Mouse (Mus musculus) small intestine, adult 2 months (tissue): ENCODE data around the gene 5430419D17Rik. TPM values are rescaled to one million over a fixed set of nuclear protein-coding genes. Genes with fewer than 3 reads are reported as not detected.

Experiments used
- H3K27ac ChIP-seq: fragments of 200-500 bp; 2 replicates; pipeline ENCODE4 v1.5.1; 2012; ENCODE audit warnings: low read depth, low read length, control low read depth, inconsistent platforms; ENCODE audit not compliant: insufficient read depth
- H3K27me3 ChIP-seq: fragments of 200-500 bp; 2 replicates; pipeline ENCODE4 v1.6.1; 2012; ENCODE audit warnings: mild to moderate bottlenecking, moderate library complexity, low read length, inconsistent platforms; ENCODE audit not compliant: control insufficient read depth, insufficient read depth
- H3K36me3 ChIP-seq: fragments of 200-500 bp; 2 replicates; pipeline ENCODE4 v1.6.1; 2012; ENCODE audit warnings: mild to moderate bottlenecking, low read length, control low read depth, inconsistent platforms; ENCODE audit not compliant: control insufficient read depth, insufficient read depth
- H3K4me1 ChIP-seq: fragments of 200-500 bp; 2 replicates; pipeline ENCODE4 v1.6.1; 2012; ENCODE audit warnings: low read length, inconsistent platforms, mixed read lengths; ENCODE audit not compliant: control insufficient read depth, insufficient read depth, insufficient read length
- H3K4me3 ChIP-seq: fragments of 200-500 bp; 2 replicates; pipeline ENCODE4 v1.5.1; 2012; ENCODE audit warnings: low read depth, mild to moderate bottlenecking, control low read depth, inconsistent platforms, low read length, moderate library complexity
- CTCF ChIP-seq: fragments of 200-500 bp; IDR thresholded peaks from 2 replicates; pipeline ENCODE4 v1.5.1; 2012; ENCODE audit warnings: low read depth, mild to moderate bottlenecking, control low read depth, inconsistent platforms, low read length, moderate library complexity, mixed read lengths; ENCODE audit not compliant: insufficient replicate concordance, insufficient read length; ENCODE audit errors: extremely low read depth
- POLR2A ChIP-seq: fragments of 200-500 bp; IDR thresholded peaks from 2 replicates; pipeline ENCODE4 v1.6.1; 2012; ENCODE audit warnings: low read depth, mild to moderate bottlenecking, control low read depth, inconsistent platforms, low read length, moderate library complexity
- WGBS: fragments of 180-500 bp; shearing (Covaris S2); methylation state at CpG from one replicate; pipeline ENCODE4 v1.1.7; 2018; 5-methylcytosine and 5-hydroxymethylcytosine counted together
- polyA plus RNA-seq: library from polyadenylated mRNA; depleted of rRNA; stranded (reverse); fragments of >200 nt; gene quantifications from 2 replicates; pipeline ENCODE4 v1.2.3, GENCODE M21; 2012

The 5430419D17Rik gene
- polyA plus RNA-seq, 1 experiment: not detected

DNA sequence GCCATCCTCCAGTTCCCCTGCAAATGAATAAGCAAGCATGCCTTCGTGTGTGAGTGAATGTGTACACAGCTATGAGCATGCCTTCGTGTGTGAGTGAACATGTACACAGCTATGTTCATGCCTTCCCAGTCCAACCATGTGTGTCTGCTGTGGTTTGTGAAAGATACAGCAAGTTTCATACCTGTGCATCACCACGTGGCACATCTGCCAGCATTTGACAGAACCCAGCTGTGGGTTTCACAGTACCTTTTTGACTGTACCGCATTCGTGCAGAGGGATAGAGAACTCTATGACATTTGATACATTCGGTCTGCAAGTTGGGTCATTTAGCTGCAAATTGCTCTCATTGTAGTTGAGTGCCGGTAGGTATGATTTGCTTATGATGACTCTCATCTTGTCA is 140.3 kb downstream of the 5430419D17Rik start:
- Histone ChIP-seq H3K27me3 (no peaks in the 10 kb centered on the region), H3K4me3 (no peak overlapping the region), H3K4me1 (no peaks in the 10 kb centered on the region), H3K27ac (no peak overlapping the region), H3K36me3 (no peaks in the 10 kb centered on the region)
- TF ChIP-seq CTCF (no peak), POLR2A (no peak)
- 77% methylated on average over 7 of the region's 7 CpGs for WGBS

DNA sequence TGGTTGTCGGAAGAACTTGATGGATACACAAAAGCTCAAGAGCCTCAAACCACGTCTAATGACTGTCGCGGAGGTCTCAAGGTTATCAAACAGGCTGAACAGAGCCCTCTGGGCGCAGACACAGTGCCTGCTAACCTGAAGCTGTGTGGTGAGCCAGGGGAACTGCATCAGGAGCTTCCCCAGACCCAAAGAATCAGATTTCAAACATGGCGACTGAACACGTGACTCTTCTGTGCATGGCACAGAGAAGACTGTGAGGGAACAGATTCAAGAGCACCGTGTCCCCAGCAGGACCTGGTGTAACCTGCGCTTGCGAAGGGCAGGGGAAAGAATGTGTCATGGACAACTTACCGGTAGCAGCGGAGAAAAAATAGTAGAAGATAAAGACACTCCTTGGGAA is 143.4 kb downstream of the 5430419D17Rik start:
- 64% methylated on average over 12 of the region's 12 CpGs for WGBS
- H3K36me3 ChIP-seq: no peaks in the 10 kb centered on the region
- no peaks in the 10 kb centered on the region for H3K4me1 ChIP-seq
- no peak overlapping the region for H3K4me3 ChIP-seq
- TF ChIP-seq POLR2A (no peak), CTCF (no peak)
- no peaks in the 10 kb centered on the region for H3K27me3 ChIP-seq
- no peak overlapping the region for H3K27ac ChIP-seq

DNA sequence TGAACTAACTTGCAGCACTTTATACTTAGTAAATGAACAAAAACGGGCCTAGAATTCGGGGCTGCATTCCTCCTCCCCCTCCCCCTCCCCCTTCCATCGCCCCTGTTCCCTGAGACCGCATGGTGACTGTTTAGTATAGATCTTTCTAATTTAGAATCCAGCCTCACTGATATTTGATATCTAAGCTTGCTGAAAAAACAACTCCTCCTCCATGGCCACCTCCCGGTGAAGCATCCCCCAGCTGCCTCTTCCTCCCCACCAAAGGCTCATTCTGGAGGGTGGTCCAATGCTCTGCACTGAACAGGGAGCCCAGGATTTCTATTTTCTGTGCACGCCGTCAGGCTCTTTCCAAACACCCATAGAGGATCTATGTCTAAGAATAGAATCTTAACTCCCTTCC is 144.1 kb downstream of the 5430419D17Rik start:
- WGBS: 73% methylated on average over 5 of the region's 7 CpGs
- TF ChIP-seq POLR2A: no peak
- no peak for TF ChIP-seq CTCF
- Histone ChIP-seq H3K27me3 (no peaks in the 10 kb centered on the region), H3K4me1 (no peaks in the 10 kb centered on the region), H3K4me3 (no peak overlapping the region), H3K36me3 (no peaks in the 10 kb centered on the region), H3K27ac (no peak overlapping the region)

DNA sequence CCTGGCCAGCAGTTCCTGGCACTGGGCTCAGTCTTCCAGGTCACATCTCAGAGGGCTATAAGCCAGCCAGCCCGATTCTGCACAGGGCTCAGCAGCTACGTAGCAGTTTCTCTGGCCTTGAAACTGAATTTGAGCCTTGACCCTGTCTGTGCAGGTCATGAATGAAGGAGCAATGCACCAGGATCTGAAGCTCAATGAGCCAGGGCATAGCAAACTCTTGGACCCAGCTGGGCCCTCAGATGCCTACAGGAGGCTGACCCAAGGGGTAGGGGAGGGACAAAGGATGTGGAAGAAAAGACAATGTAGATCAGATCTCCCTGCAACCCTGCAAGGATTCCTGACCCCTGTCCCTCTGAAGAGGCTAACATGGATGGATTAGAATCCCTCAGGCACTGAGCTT is 148.0 kb downstream of the 5430419D17Rik start, which contains the start of gene Cuzd1:
Cuzd1 (minus strand) TSS at position 101 of the 400 bp plus-strand sequence.
- no peaks in the 10 kb centered on the region for H3K36me3 ChIP-seq
- H3K27me3 ChIP-seq: no peaks in the 10 kb centered on the region
- TF ChIP-seq CTCF (no peak), POLR2A (no peak)
- no peaks in the 10 kb centered on the region for H3K4me1 ChIP-seq
- H3K4me3 ChIP-seq: no peak within 1 kb of the TSS
- H3K27ac ChIP-seq: no peak within 1 kb of the TSS
- WGBS: 77% methylated on average over 2 of the region's 2 CpGs

DNA sequence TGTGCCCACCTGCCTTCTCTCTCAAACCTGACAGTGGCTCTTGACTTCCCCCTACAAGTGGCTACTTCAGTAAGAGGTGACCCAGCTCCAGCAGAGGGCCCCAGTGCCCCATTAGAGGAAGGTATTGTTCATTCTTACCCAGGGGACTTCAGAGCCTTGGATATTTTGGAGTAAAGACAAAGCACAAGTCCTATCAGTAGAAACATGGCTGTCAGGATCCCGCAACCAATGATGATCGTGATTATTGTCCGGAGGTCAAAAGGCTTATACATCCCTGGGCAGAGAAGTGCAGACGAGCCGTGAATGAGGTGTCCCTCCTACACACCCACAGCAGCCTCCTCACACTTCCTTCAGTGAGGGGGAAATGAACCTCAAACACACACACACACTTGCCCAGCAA is 152.9 kb downstream of the 5430419D17Rik start:
- Histone ChIP-seq H3K4me3 (no peak overlapping the region), H3K27me3 (no peaks in the 10 kb centered on the region), H3K36me3 (no peaks in the 10 kb centered on the region), H3K27ac (no peak overlapping the region), H3K4me1 (no peaks in the 10 kb centered on the region)
- 86% methylated on average over 5 of the region's 5 CpGs for WGBS
- no peak for TF ChIP-seq POLR2A

DNA sequence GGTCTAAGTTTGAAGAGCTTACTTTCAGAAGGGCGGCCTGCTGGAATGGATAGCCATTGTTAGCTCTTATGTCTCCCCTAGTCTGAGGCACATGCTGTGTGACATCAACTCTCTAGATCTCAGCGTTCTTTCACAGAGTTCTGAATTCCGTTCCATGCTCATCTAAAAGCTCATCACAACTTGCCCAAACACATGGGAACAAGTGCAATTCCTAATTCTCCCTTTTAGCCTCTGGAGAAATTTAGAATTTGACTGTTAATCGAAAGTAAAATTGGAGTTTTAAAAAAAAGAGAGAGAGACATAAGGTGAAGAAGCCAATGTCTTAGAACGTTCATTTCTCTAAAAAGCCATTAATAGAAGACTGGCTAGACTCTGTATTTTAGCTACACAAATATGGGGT is 155.2 kb downstream of the 5430419D17Rik start, which contains the start of gene Fam24b:
Fam24b (minus strand) TSS at position 101 of the 400 bp plus-strand sequence.
- Histone ChIP-seq H3K27me3 (no peaks in the 10 kb centered on the region), H3K27ac (no peak within 1 kb of the TSS), H3K4me3 (no peak within 1 kb of the TSS), H3K4me1 (no peaks in the 10 kb centered on the region), H3K36me3 (no peaks in the 10 kb centered on the region)
- TF ChIP-seq POLR2A: no peak
- TF ChIP-seq CTCF: no peak
- WGBS: 90% methylated on average over 5 of the region's 5 CpGs

DNA sequence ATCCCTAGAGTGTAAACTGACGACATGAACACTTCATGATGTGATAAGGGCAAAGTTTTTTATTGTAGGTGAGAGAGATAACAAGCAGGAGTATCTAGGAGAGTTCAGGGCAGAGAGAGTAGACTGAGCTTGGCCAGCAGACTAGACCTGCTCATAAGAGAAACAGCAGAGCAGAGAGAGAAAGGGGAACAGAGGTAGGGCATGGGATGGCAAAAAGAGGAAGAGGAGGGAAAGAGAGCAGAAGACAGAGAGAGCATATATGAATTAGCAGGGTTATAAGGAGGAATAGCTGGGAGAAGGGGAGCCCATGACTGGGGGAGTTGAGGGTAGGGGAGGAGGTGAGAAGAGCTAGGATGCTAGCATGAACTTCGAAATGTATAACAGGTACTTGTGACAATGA is 157.5 kb downstream of the 5430419D17Rik start:
- Histone ChIP-seq H3K4me1 (no peaks in the 10 kb centered on the region), H3K36me3 (no peaks in the 10 kb centered on the region), H3K27me3 (no peaks in the 10 kb centered on the region), H3K27ac (no peak overlapping the region), H3K4me3 (no peak overlapping the region)
- WGBS: 52% methylated on average over 2 of the region's 2 CpGs
- no peak for TF ChIP-seq POLR2A
- TF ChIP-seq CTCF: no peak

DNA sequence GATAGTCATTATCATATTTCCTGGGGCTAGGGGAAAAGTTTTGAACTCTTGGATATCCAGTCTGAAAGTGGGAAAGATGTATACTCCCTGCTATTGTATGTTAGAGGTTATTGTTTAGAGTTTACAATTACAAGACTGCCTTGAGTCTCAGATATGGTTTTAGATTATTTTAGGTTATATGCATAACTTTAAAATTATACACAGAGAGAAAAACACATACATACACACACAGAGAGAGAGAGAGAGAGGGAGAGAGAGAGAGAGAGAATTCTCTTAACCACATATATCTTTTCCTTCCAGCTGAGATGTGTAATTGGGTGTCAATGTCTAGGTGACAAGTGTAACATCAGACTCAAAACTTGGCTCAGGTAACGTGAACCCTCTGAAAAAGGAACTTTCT is 159.4 kb downstream of the 5430419D17Rik start, which contains the start of gene Fam24a:
Fam24a (plus strand) TSS at position 301 of the 400 bp plus-strand sequence.
- Histone ChIP-seq H3K4me3 (no peak within 1 kb of the TSS), H3K27ac (no peak within 1 kb of the TSS), H3K27me3 (no peaks in the 10 kb centered on the region), H3K4me1 (no peaks in the 10 kb centered on the region), H3K36me3 (no peaks in the 10 kb centered on the region)
- TF ChIP-seq CTCF: no peak
- no peak for TF ChIP-seq POLR2A
- WGBS: 49% methylated on average over 1 of the region's 1 CpGs
